Mouse (Mus musculus) heart, postnatal 0 days (tissue): ENCODE data around the gene Fam189a1. TPM values are rescaled to one million over a fixed set of nuclear protein-coding genes. Genes with fewer than 3 reads are reported as not detected.
A peak's percentile ranks its signal among the peaks of the same experiment; 100 is the strongest.

Experiments
- ATAC-seq: fragments of 200-750 bp; cut with Nextera tagmentation; 2 replicates; pipeline ENCODE4 v1.8.0; 2017; ENCODE audit warnings: low read depth, moderate number of reproducible peaks, moderate library complexity; ENCODE audit not compliant: insufficient read depth
- DNase-seq: peaks from one replicate; pipeline ENCODE4 v3.0.0-alpha.2; 2016; ENCODE audit warnings: low spot score
- H3K27ac ChIP-seq: fragments of 300-500 bp; sonication (generic); 2 replicates; pipeline ENCODE4 v1.5.1; 2014; ENCODE audit warnings: low read depth, mild to moderate bottlenecking
- H3K27me3 ChIP-seq: fragments of 300-500 bp; sonication (generic); 2 replicates; pipeline ENCODE4 v1.6.1; 2014; ENCODE audit warnings: low read length, mixed read lengths; ENCODE audit not compliant: control insufficient read depth, insufficient read depth
- H3K36me3 ChIP-seq: fragments of 300-500 bp; sonication (generic); replicated peaks from 2 replicates; pipeline ENCODE4 v1.6.1; 2014; ENCODE audit warnings: low read length, mixed read lengths; ENCODE audit not compliant: control insufficient read depth, insufficient read depth
- H3K4me1 ChIP-seq: fragments of 300-500 bp; sonication (generic); 2 replicates; pipeline ENCODE4 v1.6.1; 2014; ENCODE audit warnings: antibody characterized with exemption; ENCODE audit not compliant: control insufficient read depth, insufficient read depth
- H3K4me2 ChIP-seq: fragments of 300-500 bp; sonication (generic); 2 replicates; pipeline ENCODE4 v1.6.1; 2014; ENCODE audit warnings: low read depth, mild to moderate bottlenecking, low read length, moderate library complexity
- H3K4me3 ChIP-seq: fragments of 300-500 bp; sonication (generic); 2 replicates; pipeline ENCODE4 v1.5.1; 2014; ENCODE audit warnings: low read depth, low read length
- H3K9ac ChIP-seq: fragments of 300-500 bp; sonication (generic); replicated peaks from 2 replicates; pipeline ENCODE4 v1.6.1; 2014; ENCODE audit warnings: low read depth, low read length, mixed read lengths
- H3K9me3 ChIP-seq: fragments of 300-500 bp; sonication (generic); replicated peaks from 2 replicates; pipeline ENCODE4 v1.6.1; 2016; ENCODE audit warnings: low read length; ENCODE audit not compliant: control insufficient read depth
- CTCF ChIP-seq: IDR thresholded peaks from 2 replicates; pipeline ENCODE4 v1.5.1; 2016; ENCODE audit warnings: antibody characterized with exemption, control low read depth, low read depth
- EP300 ChIP-seq: IDR thresholded peaks from 2 replicates; pipeline ENCODE4 v1.6.1; 2016; ENCODE audit warnings: antibody characterized with exemption, low read depth
- WGBS: fragments of 180-500 bp; shearing (Covaris S2); extraction: QIAGEN DNeasy Blood & Tissue Kit; methylation state at CpG from one replicate; pipeline ENCODE4 v1.1.7; 2014; 5-methylcytosine and 5-hydroxymethylcytosine counted together
- polyA plus RNA-seq: library from polyadenylated mRNA; unstranded; fragments of >200 nt; fragmentation: Nextera tagmentation; extraction: Ambion mirVana; gene quantifications from 2 replicates; pipeline ENCODE4 v1.2.1, GENCODE M21; 2015
- total RNA-seq: library from RNA; depleted of rRNA; stranded (reverse); fragments of >200 nt; gene quantifications from 2 replicates; pipeline ENCODE4 v1.2.3, GENCODE M21; 2014; ENCODE audit warnings: low replicate concordance

The Fam189a1 gene
- total and polyA plus RNA-seq, 2 experiments from 2014 or later = 0.11 to 0.42 TPM

DNA sequence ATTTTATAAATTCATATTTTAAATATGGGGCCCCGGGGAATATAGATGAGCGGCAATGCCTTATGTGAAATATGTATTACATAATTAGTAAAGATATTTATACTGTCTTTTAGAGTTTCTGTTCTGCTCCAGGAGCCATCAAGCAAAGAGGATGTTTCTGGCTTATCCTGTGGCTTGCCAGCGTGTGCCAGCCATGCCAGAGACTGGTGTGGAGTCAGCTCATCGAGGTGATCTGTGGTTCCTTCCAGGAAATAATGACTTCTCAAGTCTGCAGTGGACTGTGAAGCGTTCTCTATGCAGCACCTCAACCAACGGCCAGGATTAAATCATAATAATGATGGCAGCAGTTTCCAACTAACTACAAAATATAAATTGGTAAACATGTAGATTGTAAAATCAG is 125.2 kb downstream of the Fam189a1 start:
- no peak overlapping the region for H3K27ac ChIP-seq

DNA sequence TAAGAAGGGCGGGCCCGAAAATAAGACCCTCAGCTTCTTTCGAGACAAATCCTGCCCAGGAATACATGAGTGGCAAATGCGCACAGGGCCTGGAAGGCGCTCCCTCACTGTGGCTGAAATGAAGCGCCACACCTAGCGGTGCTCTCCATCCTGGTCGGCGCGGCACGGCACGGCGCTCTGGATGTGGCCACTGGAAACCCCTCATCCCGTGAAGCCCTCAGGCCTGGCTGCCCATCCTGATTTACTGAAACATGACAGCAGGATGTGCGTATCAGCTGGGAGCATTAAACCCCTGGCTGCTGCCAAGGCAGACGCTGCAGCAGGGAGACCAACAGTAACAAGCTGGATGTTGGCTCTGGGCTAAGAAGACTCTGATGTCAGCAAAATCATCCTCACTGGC is 126.4 kb downstream of the Fam189a1 start:
- no peaks in the 10 kb centered on the region for H3K27me3 ChIP-seq
- no peak for ATAC-seq
- no peak overlapping the region for H3K4me3 ChIP-seq
- H3K4me1 ChIP-seq = no peaks in the 10 kb centered on the region
- H3K4me2 ChIP-seq = no peak overlapping the region
- TF ChIP-seq CTCF (no peak), EP300 (no peak)
- no peak overlapping the region for H3K27ac ChIP-seq
- H3K36me3 ChIP-seq = no peaks in the 10 kb centered on the region
- H3K9ac ChIP-seq = no peak overlapping the region
- WGBS = 87% methylated on average over 16 of the region's 16 CpGs
- H3K9me3 ChIP-seq = no peaks in the 10 kb centered on the region; the same call in 1 of the 2 replicates
- DNase-seq = no peak

More for the DNA sequence above, 125.2 kb downstream of the Fam189a1 start:
- no peaks in the 10 kb centered on the region for H3K4me1 ChIP-seq
- no peak for TF ChIP-seq CTCF
- TF ChIP-seq EP300 = no peak
- H3K9me3 ChIP-seq = no peaks in the 10 kb centered on the region
- 86% methylated on average over 6 of the region's 6 CpGs for WGBS
- H3K9ac ChIP-seq = no peak overlapping the region
- no peak overlapping the region for H3K4me2 ChIP-seq
- no peaks in the 10 kb centered on the region for H3K27me3 ChIP-seq
- no peaks in the 10 kb centered on the region for H3K36me3 ChIP-seq
- H3K4me3 ChIP-seq = no peak overlapping the region
- no peak for ATAC-seq
- DNase-seq = no peak

- no peak for ATAC-seq
- no peaks in the 10 kb centered on the region for H3K36me3 ChIP-seq
- TF ChIP-seq CTCF (no peak), EP300 (no peak)
- H3K9me3 ChIP-seq = no peaks in the 10 kb centered on the region; the same call in 1 of the 2 replicates
- H3K4me1 ChIP-seq = no peaks in the 10 kb centered on the region
- H3K27me3 ChIP-seq = no peaks in the 10 kb centered on the region
- no peak overlapping the region for H3K27ac ChIP-seq
- DNase-seq = no peak
- no peak overlapping the region for H3K4me3 ChIP-seq
- H3K9ac ChIP-seq = no peak overlapping the region
- 40% methylated on average over 2 of the region's 2 CpGs for WGBS
- H3K4me2 ChIP-seq = no peak overlapping the region
These were observed 135.1 kb downstream of the Fam189a1 start for GRCm38 (mm10) chr7:65021298-65021697.

- Histone ChIP-seq H3K36me3 (no peaks in the 10 kb centered on the region), H3K4me1 (no peaks in the 10 kb centered on the region), H3K9me3 (no peaks in the 10 kb centered on the region), H3K9ac (no peak overlapping the region), H3K27me3 (no peaks in the 10 kb centered on the region), H3K4me2 (no peak overlapping the region), H3K27ac (no peak overlapping the region), H3K4me3 (no peak overlapping the region)
- 74% methylated on average over 8 of the region's 8 CpGs for WGBS
- ATAC-seq (no peak), DNase-seq (no peak)
- TF ChIP-seq CTCF = no peak
- no peak for TF ChIP-seq EP300
These were observed 138.2 kb downstream of the Fam189a1 start for GRCm38 (mm10) chr7:65018036-65018679.

DNA sequence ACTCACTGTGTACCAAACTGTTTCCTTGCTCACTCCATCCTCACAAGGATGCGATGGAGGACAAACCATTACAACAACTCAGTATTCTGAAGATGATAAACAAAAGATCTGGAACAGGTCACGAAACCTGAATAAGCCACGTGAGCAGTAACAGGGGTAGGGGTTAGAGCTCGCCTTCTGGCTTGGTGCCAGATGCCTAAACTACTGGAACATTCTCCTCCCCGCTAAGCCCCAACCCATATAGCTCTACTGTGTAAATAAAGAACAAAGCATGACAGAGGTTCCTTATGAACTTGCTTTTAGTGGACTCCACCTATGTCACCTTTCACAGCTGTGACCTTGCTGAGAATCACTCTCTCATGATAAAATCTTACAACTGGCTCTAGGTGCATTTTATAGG is 139.0 kb downstream of the Fam189a1 start:
- Histone ChIP-seq H3K4me3 (no peak overlapping the region), H3K27me3 (no peaks in the 10 kb centered on the region), H3K9ac (no peak overlapping the region), H3K36me3 (no peaks in the 10 kb centered on the region), H3K4me1 (no peaks in the 10 kb centered on the region), H3K9me3 (no peaks in the 10 kb centered on the region), H3K27ac (no peak overlapping the region), H3K4me2 (no peak overlapping the region)
- ATAC-seq (no peak), DNase-seq (no peak)
- 83% methylated on average over 5 of the region's 5 CpGs for WGBS
- TF ChIP-seq CTCF (no peak), EP300 (no peak)

DNA sequence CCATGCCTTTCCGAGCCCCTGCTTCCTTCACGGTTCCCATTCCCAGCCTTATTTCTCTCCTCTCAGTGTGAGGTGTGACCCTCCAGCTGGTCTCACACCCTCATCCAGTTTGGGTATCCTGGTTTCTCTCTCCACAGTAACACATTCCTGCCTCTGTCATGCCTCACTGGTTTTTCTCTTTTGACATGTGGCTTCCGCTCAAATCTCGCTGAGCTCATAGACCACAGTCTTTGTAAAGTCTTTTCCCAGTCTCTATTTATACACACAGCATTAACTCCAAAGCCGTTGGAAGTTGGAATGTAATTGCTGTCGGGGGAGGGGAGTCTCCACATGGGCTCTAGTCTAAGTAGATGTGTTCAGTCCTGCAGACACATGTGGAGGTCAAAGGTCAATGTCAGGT is 145.2 kb downstream of the Fam189a1 start:
- Histone ChIP-seq H3K9me3 (no peaks in the 10 kb centered on the region), H3K27ac (no peak overlapping the region), H3K4me3 (no peak overlapping the region), H3K9ac (no peak overlapping the region), H3K4me1 (no peaks in the 10 kb centered on the region), H3K36me3 (no peaks in the 10 kb centered on the region), H3K4me2 (no peak overlapping the region), H3K27me3 (no peaks in the 10 kb centered on the region)
- TF ChIP-seq EP300 (no peak), CTCF (no peak)
- 0 out of 2 replicates have a peak, but pooled peaks have one; percentile 20 for ATAC-seq
- WGBS = 32% methylated on average over 6 of the region's 6 CpGs
- peak; percentile 36 for DNase-seq
